Mouse (Mus musculus) hindbrain, embryonic 15.5 days (tissue): ENCODE results near the gene Med16. TPM values are rescaled to one million over a fixed set of nuclear protein-coding genes. Genes with fewer than 3 reads are reported as not detected.
"Not testable (repeated sequence)": the region's sequence is repeated elsewhere in the genome, so short reads cannot be mapped to it uniquely, and the experiment has no call there.

Source experiments
- ATAC-seq: fragments of 200-750 bp; cut with Nextera tagmentation; 2 replicates; pipeline ENCODE4 v1.8.0; 2017; ENCODE audit warnings: low read depth, moderate number of reproducible peaks, moderate TSS enrichment; ENCODE audit not compliant: low FRiP score
- H3K27ac ChIP-seq: fragments of 300-500 bp; sonication (generic); replicated peaks from 2 replicates; pipeline ENCODE4 v1.5.1; 2015; ENCODE audit warnings: mild to moderate bottlenecking, inconsistent platforms
- H3K27me3 ChIP-seq: fragments of 300-500 bp; sonication (generic); 2 replicates; pipeline ENCODE4 v1.6.1; 2015; ENCODE audit warnings: control low read depth, inconsistent platforms
- H3K36me3 ChIP-seq: fragments of 300-500 bp; sonication (generic); 2 replicates; pipeline ENCODE4 v1.6.1; 2015; ENCODE audit warnings: control low read depth, inconsistent platforms
- H3K4me1 ChIP-seq: fragments of 300-500 bp; sonication (generic); replicated peaks from 2 replicates; pipeline ENCODE4 v1.6.1; 2015; ENCODE audit warnings: control low read depth, inconsistent platforms
- H3K4me2 ChIP-seq: fragments of 300-500 bp; sonication (generic); 2 replicates; pipeline ENCODE4 v1.6.1; 2015; ENCODE audit warnings: moderate library complexity, mild to moderate bottlenecking, inconsistent platforms
- H3K4me3 ChIP-seq: fragments of 300-500 bp; sonication (generic); 2 replicates; pipeline ENCODE4 v1.5.1; 2015; ENCODE audit warnings: mild to moderate bottlenecking, inconsistent platforms
- H3K9ac ChIP-seq: fragments of 300-500 bp; sonication (generic); 2 replicates; pipeline ENCODE4 v1.6.1; 2015; ENCODE audit warnings: inconsistent platforms
- H3K9me3 ChIP-seq: fragments of 300-500 bp; sonication (generic); 2 replicates; pipeline ENCODE4 v1.6.1; 2016; ENCODE audit warnings: control low read depth, inconsistent platforms
- WGBS: fragments of 180-500 bp; shearing (Covaris S2); methylation state at CpG from one replicate; pipeline ENCODE4 v1.1.7; 2015; 5-methylcytosine and 5-hydroxymethylcytosine counted together
- polyA plus RNA-seq: library from polyadenylated mRNA; unstranded; fragments of >200 nt; fragmentation: Nextera tagmentation; extraction: Ambion mirVana; gene quantifications from 2 replicates; pipeline ENCODE4 v1.2.1, GENCODE M21; 2015

Gene Med16
- polyA plus RNA-seq, 1 experiment from 2014 or later = 54.2 TPM

- 0 out of 2 replicates have a peak, but pooled peaks cover 7% of the 10 kb centered on the region for H3K36me3 ChIP-seq
- H3K27me3 ChIP-seq = no peaks in the 10 kb centered on the region; the same call in 1 of the 2 replicates
- no peak overlapping the region for H3K4me2 ChIP-seq
- H3K27ac ChIP-seq = no peak overlapping the region
- 68% methylated on average over 20 of the region's 20 CpGs for WGBS
- H3K4me3 ChIP-seq = no peak overlapping the region
- no peak overlapping the region for H3K9ac ChIP-seq
- ATAC-seq = no peak
- peaks cover 44% of the 10 kb centered on the region for H3K4me1 ChIP-seq
- no peaks in the 10 kb centered on the region for H3K9me3 ChIP-seq
Observed at GRCm38 (mm10) chr10:79912412-79912811, 3.7 kb upstream of the Med16 start.

DNA sequence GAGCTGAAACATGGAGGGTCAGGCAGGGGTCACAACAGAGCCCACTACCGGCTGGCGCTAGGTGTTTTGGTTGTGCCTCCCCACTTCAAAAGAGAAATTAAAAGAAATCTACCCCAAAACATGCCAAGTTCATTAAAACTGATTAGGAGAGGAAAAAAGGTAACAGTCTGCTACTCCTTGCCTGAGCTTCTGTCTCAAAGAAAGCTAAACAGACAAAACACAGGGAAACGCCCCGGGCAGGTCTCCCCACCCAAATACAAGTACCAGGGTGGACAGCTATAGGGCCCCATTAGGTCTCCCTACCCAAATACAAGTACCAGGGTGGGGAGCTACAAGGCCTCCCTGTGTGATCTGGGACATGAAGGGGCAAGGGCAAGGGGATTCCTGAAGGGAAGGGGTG lies 1.8 kb upstream of the Med16 start, which contains the start of gene Gm26602:
Gene Gm26602 (plus strand): TSS at position 301 of the 400 bp plus-strand sequence.
- Histone ChIP-seq H3K4me2 (no peak within 1 kb of the TSS), H3K36me3 (peaks cover 15% of the 10 kb centered on the region; the same call in 1 of the 2 replicates), H3K9ac (no peak within 1 kb of the TSS), H3K4me3 (no peak within 1 kb of the TSS), H3K4me1 (peaks cover 31% of the 10 kb centered on the region), H3K27ac (peak within 1 kb of the TSS; percentile 100), H3K9me3 (no peaks in the 10 kb centered on the region), H3K27me3 (no peaks in the 10 kb centered on the region)
- no peak for ATAC-seq
- WGBS = 96% methylated on average over 4 of the region's 4 CpGs

DNA sequence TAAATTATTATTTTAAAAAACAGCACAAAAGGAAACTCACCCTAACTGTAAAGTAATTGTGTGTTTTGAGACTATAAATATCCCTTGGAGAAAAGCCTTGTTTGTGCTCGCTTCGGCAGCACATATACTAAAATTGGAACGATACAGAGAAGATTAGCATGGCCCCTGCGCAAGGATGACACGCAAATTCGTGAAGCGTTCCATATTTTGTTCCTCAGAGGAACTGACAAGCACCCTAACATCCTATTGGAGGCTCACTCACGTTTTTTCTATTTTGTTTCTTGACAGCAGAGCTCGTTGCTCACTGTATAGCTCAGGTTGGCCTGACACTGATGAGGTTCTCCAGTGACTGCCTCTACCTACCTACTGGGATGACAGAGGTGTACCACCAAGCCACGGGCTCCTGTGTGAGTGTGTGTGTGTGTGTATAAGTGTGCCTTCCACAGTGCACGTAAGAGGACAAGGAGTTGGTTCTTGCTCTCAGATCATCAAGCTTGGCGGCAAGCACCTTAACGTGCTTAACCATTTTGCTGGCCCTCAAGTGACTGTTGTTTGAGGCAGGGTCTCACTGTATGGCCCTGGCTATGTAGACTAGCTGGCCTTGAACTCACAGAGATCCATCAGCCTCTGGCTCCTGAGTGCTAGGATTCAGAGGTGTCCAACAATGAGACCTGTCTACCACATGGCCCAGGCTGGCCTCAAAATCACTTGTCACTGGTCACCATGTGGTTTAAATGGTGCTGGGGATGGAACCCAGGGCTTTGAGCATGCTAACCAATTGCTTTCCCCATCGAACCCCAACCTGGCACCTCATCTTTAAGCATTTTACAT lies 584 bp upstream of the Med16 start:
- H3K4me1 ChIP-seq = peaks cover 19% of the 10 kb centered on the region
- H3K9ac ChIP-seq = peak overlapping the region; percentile 96
- ATAC-seq = peak; percentile 53; the same call in 1 of the 2 replicates
- H3K27ac ChIP-seq = peak overlapping the region; percentile 100
- peak overlapping the region; percentile 92 for H3K4me3 ChIP-seq
- 20% methylated on average over 14 of the region's 14 CpGs for WGBS
- H3K4me2 ChIP-seq = peak overlapping the region; percentile 59
- H3K27me3 ChIP-seq = no peaks in the 10 kb centered on the region
- H3K36me3 ChIP-seq = peaks cover 24% of the 10 kb centered on the region
- H3K9me3 ChIP-seq = no peaks in the 10 kb centered on the region

GRCm38 (mm10) chr10:79907415-79907814 lies 1.3 kb downstream of the Med16 start:
- H3K9ac ChIP-seq = no peak overlapping the region
- no peak overlapping the region for H3K4me2 ChIP-seq
- no peaks in the 10 kb centered on the region for H3K9me3 ChIP-seq
- H3K4me1 ChIP-seq = peaks cover 12% of the 10 kb centered on the region
- 95% methylated on average over 10 of the region's 10 CpGs for WGBS
- H3K4me3 ChIP-seq = peak overlapping the region; percentile 92
- no peak overlapping the region for H3K27ac ChIP-seq
- no peak for ATAC-seq
- H3K27me3 ChIP-seq = no peaks in the 10 kb centered on the region
- H3K36me3 ChIP-seq = peaks cover 33% of the 10 kb centered on the region

- Histone ChIP-seq H3K9me3 (no peaks in the 10 kb centered on the region), H3K27ac (no peak overlapping the region), H3K27me3 (no peaks in the 10 kb centered on the region), H3K4me2 (no peak overlapping the region), H3K4me3 (no peak overlapping the region), H3K4me1 (peaks cover 12% of the 10 kb centered on the region), H3K9ac (no peak overlapping the region), H3K36me3 (peaks cover 35% of the 10 kb centered on the region)
- no peak for ATAC-seq
- 95% methylated on average over 9 of the region's 9 CpGs for WGBS
Observed at GRCm38 (mm10) chr10:79906712-79907111, 2.0 kb downstream of the Med16 start.

DNA sequence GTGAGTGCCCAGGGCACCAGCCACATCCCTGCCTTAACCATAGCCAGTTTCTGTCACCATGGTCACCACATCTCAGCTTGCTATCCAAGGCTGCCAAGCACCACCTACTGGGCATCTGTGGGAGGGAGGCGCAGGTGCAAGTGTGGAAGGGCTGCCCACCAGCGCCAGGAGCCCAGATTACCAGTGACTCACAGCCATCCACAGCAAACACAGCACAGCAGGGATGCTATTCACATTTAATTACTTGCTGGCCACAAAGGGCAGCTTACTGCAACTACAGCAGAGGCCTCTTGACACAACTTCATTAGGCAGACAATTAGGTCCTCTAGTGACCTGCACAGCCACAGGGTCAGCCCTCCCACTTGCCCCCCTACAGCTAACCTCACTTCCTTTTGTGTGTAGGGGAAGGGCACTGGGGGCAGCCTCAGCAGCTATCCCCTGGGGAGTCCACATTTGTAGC lies 7.7 kb downstream of the Med16 start:
- Histone ChIP-seq H3K4me3 (no peak overlapping the region), H3K4me1 (peaks cover 12% of the 10 kb centered on the region; the same call in 1 of the 2 replicates), H3K9ac (no peak overlapping the region), H3K27me3 (0 out of 2 replicates have a peak, but pooled peaks cover 2% of the 10 kb centered on the region), H3K36me3 (peaks cover 30% of the 10 kb centered on the region), H3K9me3 (no peaks in the 10 kb centered on the region), H3K4me2 (no peak overlapping the region), H3K27ac (peak overlapping the region; percentile 21; the same call in 1 of the 2 replicates)
- 13% methylated on average over 2 of the region's 2 CpGs for WGBS
- peak; percentile 61; the same call in 1 of the 2 replicates for ATAC-seq

- peaks cover 21% of the 10 kb centered on the region; the same call in 1 of the 2 replicates for H3K36me3 ChIP-seq
Observed at GRCm38 (mm10) chr10:79897316-79898245, 11.1 kb downstream of the Med16 start.

GRCm38 (mm10) chr10:79896814-79897213 lies 11.9 kb downstream of the Med16 start:
- WGBS = 86% methylated on average over 13 of the region's 13 CpGs
- no peak for ATAC-seq
- peaks cover 17% of the 10 kb centered on the region; the same call in 1 of the 2 replicates for H3K36me3 ChIP-seq

More at GRCm38 (mm10) chr10:79897316-79898245, 11.1 kb downstream of the Med16 start:
- H3K4me1 ChIP-seq = peaks cover 12% of the 10 kb centered on the region; the same call in 1 of the 2 replicates
- H3K27ac ChIP-seq = no peak overlapping the region
- ATAC-seq = no peak
- 54% methylated on average over 20 of the region's 20 CpGs for WGBS
- no peak overlapping the region for H3K9ac ChIP-seq
- H3K27me3 ChIP-seq = 0 out of 2 replicates have a peak, but pooled peaks cover 2% of the 10 kb centered on the region
- no peaks in the 10 kb centered on the region for H3K9me3 ChIP-seq
- no peak overlapping the region for H3K4me3 ChIP-seq
- no peak overlapping the region for H3K4me2 ChIP-seq

DNA sequence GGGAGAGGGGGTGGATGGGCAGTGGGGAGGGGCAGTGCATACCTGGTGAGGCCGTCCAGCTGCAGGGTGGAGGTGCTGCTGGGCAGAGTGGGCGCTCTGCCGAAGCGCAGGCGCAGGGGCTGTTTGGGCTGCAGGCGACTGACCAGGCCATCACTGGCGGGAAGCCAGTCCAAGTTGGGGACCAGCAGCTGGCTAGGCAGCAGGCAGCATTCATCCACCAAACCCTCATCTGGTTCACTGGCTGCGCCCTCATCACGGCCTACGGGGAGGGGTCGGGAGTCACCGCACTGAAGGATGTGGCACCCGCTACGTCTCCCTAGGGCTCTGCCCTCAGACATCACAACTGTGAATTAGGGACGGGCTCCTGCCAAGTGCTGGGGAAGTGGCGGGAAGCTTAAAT lies 12.4 kb downstream of the Med16 start:
- 88% methylated on average over 16 of the region's 16 CpGs for whole genome bisulfite sequencing
- no peak for ATAC-seq
- H3K27me3 ChIP-seq = 0 out of 2 replicates have a peak, but pooled peaks cover 2% of the 10 kb centered on the region

More at GRCm38 (mm10) chr10:79896814-79897213, 11.9 kb downstream of the Med16 start:
- Histone ChIP-seq H3K9ac (no peak overlapping the region), H3K27me3 (0 out of 2 replicates have a peak, but pooled peaks cover 2% of the 10 kb centered on the region), H3K27ac (no peak overlapping the region), H3K4me2 (no peak overlapping the region), H3K9me3 (no peaks in the 10 kb centered on the region), H3K4me1 (peaks cover 12% of the 10 kb centered on the region; the same call in 1 of the 2 replicates), H3K4me3 (no peak overlapping the region)

DNA sequence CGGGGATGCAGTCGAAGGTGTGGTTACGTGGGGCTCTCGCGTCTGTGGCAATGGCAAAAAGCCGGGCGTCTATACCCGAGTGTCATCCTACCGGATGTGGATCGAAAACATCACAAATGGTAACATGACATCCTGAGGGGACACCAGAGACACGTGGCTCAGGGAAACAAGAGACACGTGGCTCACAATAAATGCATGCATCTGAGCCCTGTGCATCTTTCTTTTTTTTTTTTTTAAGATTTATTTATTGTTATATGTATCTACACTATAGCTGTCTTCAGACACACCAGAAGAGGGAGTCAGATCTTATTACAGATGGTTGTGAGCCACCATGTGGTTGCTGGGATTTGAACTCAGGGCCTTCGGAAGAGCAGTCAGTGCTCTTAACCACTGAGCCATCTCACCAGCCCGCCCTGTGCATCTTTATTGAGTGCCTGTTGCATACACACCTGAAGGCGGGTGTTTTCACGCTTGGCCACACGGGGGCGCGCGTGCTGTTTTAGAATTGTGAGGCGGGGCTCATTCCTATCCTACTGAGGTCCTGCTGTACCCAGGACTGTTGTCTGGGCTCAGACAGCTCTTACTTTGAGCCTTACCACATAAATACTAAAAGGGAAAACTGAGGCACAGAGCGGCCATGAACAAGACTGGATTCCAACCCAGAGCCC lies 16.1 kb downstream of the Med16 start:
- H3K27me3 ChIP-seq, H3K9me3 ChIP-seq, H3K27ac ChIP-seq, H3K4me3 ChIP-seq, H3K4me1 ChIP-seq, H3K4me2 ChIP-seq, H3K9ac ChIP-seq: not testable (repeated sequence)
- peaks cover 10% of the 10 kb centered on the region; the same call in 1 of the 2 replicates for H3K36me3 ChIP-seq
- peak; percentile 46; the same call in 1 of the 2 replicates for ATAC-seq
- 44% methylated on average over 22 of the region's 22 CpGs for WGBS

More for the DNA sequence above, 12.4 kb downstream of the Med16 start:
- H3K4me2 ChIP-seq = no peak overlapping the region
- peaks cover 9% of the 10 kb centered on the region; the same call in 1 of the 2 replicates for H3K4me1 ChIP-seq
- H3K9me3 ChIP-seq = no peaks in the 10 kb centered on the region
- no peak overlapping the region for H3K27ac ChIP-seq
- no peak overlapping the region for H3K4me3 ChIP-seq
- H3K9ac ChIP-seq = no peak overlapping the region
- peaks cover 17% of the 10 kb centered on the region; the same call in 1 of the 2 replicates for H3K36me3 ChIP-seq

DNA sequence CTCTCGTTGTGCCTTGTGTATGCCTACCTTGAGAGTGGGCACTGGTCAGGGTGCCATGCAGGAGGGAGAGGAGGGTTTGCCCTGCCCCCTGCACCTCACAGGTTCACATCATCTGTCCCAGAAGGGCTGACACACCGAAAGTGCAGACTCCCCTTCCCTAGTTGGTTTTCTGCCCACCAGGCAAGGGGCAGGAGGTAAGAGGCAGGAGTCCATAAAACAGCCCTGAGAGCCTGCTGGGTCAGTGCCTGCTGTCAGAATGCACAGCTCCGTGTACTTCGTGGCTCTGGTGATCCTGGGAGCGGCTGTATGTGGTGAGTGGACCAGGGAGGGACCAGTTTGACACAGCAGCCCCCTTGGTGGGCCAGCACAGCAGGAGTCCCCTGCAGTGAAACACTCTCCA lies 18.1 kb downstream of the Med16 start, which contains the start of gene Cfd:
Gene Cfd (plus strand): TSS at position 184 of the 400 bp plus-strand sequence.
- Histone ChIP-seq H3K9me3 (no peaks in the 10 kb centered on the region), H3K9ac (no peak within 1 kb of the TSS), H3K4me1 (no peaks in the 10 kb centered on the region), H3K4me3 (no peak within 1 kb of the TSS), H3K36me3 (peaks cover 6% of the 10 kb centered on the region; the same call in 1 of the 2 replicates), H3K27me3 (0 out of 2 replicates have a peak, but pooled peaks cover 3% of the 10 kb centered on the region), H3K4me2 (no peak within 1 kb of the TSS), H3K27ac (no peak within 1 kb of the TSS)
- WGBS = 37% methylated on average over 5 of the region's 5 CpGs
- no peak for ATAC-seq
